Mouse (Mus musculus) MEL (cell line): ENCODE measurements around the gene Nudt17. TPM values are rescaled to one million over a fixed set of nuclear protein-coding genes. Genes with fewer than 3 reads are reported as not detected.

ENCODE experiments used
- DNase-seq: peaks from one replicate; pipeline ENCODE4 v3.0.0; 2011; ENCODE audit warnings: low read depth, low spot score
- H3K27ac ChIP-seq: 2 replicates; pipeline ENCODE4 v1.5.1; 2012; ENCODE audit warnings: low read depth, mild to moderate bottlenecking, control low read depth, low read length, moderate library complexity; ENCODE audit not compliant: control insufficient read depth
- H3K27me3 ChIP-seq, 2 experiments: fragments of 150-350 bp in 1 of 2; sonication (generic) in 1 of 2; 2 replicates each; pipeline ENCODE4 v1.6.1; 2012; ENCODE audit warnings: low read length in 2 of 2, mild to moderate bottlenecking in 2 of 2, improper control_type of control experiment in 1 of 2, moderate library complexity in 1 of 2; ENCODE audit not compliant: insufficient read depth in 2 of 2, control insufficient read depth in 1 of 2
- H3K36me3 ChIP-seq, 2 experiments: 2 replicates each; pipeline ENCODE4 v1.6.1; 2012 to 2014; ENCODE audit warnings: low read length in 2 of 2, improper control_type of control experiment in 1 of 2, inconsistent platforms in 1 of 2, mild to moderate bottlenecking in 1 of 2; ENCODE audit not compliant: insufficient read depth in 2 of 2, control insufficient read depth in 1 of 2
- H3K4me1 ChIP-seq, 2 experiments: fragments of 150-350 bp in 1 of 2; sonication (generic) in 1 of 2; 2 replicates each; pipeline ENCODE4 v1.6.1; 2012; ENCODE audit warnings: low read length in 2 of 2, improper control_type of control experiment in 1 of 2, mild to moderate bottlenecking in 1 of 2; ENCODE audit not compliant: insufficient read depth in 2 of 2, control insufficient read depth in 1 of 2
- H3K4me3 ChIP-seq, 2 experiments: fragments of 150-350 bp in 1 of 2; sonication (generic) in 1 of 2; 2 replicates each; pipeline ENCODE4 v1.5.1; 2012; ENCODE audit warnings: low read depth in 2 of 2, low read length in 2 of 2, mild to moderate bottlenecking in 2 of 2, moderate library complexity in 2 of 2, control low read depth in 1 of 2, improper control_type of control experiment in 1 of 2; ENCODE audit not compliant: control insufficient read depth in 1 of 2, insufficient read depth in 1 of 2
- H3K79me2 ChIP-seq: 2 replicates; pipeline ENCODE4 v1.6.1; 2012; ENCODE audit warnings: mild to moderate bottlenecking, low read length, moderate library complexity; ENCODE audit not compliant: control insufficient read depth, poor library complexity, insufficient read depth
- H3K9ac ChIP-seq: 2 replicates; pipeline ENCODE4 v1.6.1; 2012; ENCODE audit warnings: low read depth, mild to moderate bottlenecking, control low read depth, low read length, moderate library complexity; ENCODE audit not compliant: control insufficient read depth, poor library complexity, severe bottlenecking
- H3K9me3 ChIP-seq: fragments of 150-350 bp; sonication (generic); replicated peaks from 2 replicates; pipeline ENCODE4 v1.6.1; 2012; ENCODE audit warnings: mild to moderate bottlenecking, low read length, improper control_type of control experiment, moderate library complexity; ENCODE audit not compliant: insufficient read depth
- BHLHE40 ChIP-seq: IDR thresholded peaks from 2 replicates; pipeline ENCODE4 v1.6.1; 2012; ENCODE audit warnings: low read depth, mild to moderate bottlenecking, inconsistent platforms, low read length, improper control_type of control experiment, borderline replicate concordance
- CHD2 ChIP-seq: IDR thresholded peaks from 2 replicates; pipeline ENCODE4 v1.6.1; 2011; ENCODE audit warnings: low read length, improper control_type of control experiment
- E2F4 ChIP-seq: IDR thresholded peaks from 2 replicates; pipeline ENCODE4 v1.6.1; 2011; ENCODE audit warnings: low read depth, low read length, improper control_type of control experiment, borderline replicate concordance
- EP300 ChIP-seq, 2 experiments: IDR thresholded peaks; 2 replicates each; pipeline ENCODE4 v1.6.1; 2011; ENCODE audit warnings: improper control_type of control experiment in 2 of 2, low read length in 2 of 2, low read depth in 1 of 2, mild to moderate bottlenecking in 1 of 2
- ETS1 ChIP-seq: IDR thresholded peaks from 2 replicates; pipeline ENCODE4 v1.6.1; 2012; ENCODE audit warnings: low read depth, mild to moderate bottlenecking, inconsistent platforms, low read length, improper control_type of control experiment, moderate library complexity
- GABPA ChIP-seq: IDR thresholded peaks from 2 replicates; pipeline ENCODE4 v1.6.1; 2012; ENCODE audit warnings: low read depth, mild to moderate bottlenecking, inconsistent platforms, low read length, improper control_type of control experiment, moderate library complexity
- HCFC1 ChIP-seq: IDR thresholded peaks from 2 replicates; pipeline ENCODE4 v1.6.1; 2012; ENCODE audit warnings: low read depth, mild to moderate bottlenecking, inconsistent platforms, low read length, improper control_type of control experiment, moderate library complexity
- MAZ ChIP-seq: IDR thresholded peaks from 2 replicates; pipeline ENCODE4 v1.6.1; 2012; ENCODE audit warnings: low read depth, mild to moderate bottlenecking, inconsistent platforms, low read length, improper control_type of control experiment
- MEF2A ChIP-seq: IDR thresholded peaks from 2 replicates; pipeline ENCODE4 v1.6.1; 2014; ENCODE audit warnings: low read depth, mild to moderate bottlenecking, inconsistent platforms, low read length, improper control_type of control experiment; ENCODE audit not compliant: poor library complexity, insufficient replicate concordance, severe bottlenecking; ENCODE audit errors: extremely low read depth
- MYB ChIP-seq: IDR thresholded peaks from 2 replicates; pipeline ENCODE4 v1.6.1; 2011; ENCODE audit warnings: mild to moderate bottlenecking, low read depth, low read length, improper control_type of control experiment
- MYC ChIP-seq: IDR thresholded peaks from 2 replicates; pipeline ENCODE4 v1.6.1; 2011; ENCODE audit warnings: low read depth, mild to moderate bottlenecking, low read length, improper control_type of control experiment, moderate library complexity
- NELFE ChIP-seq: IDR thresholded peaks from 2 replicates; pipeline ENCODE4 v1.6.1; 2011; ENCODE audit warnings: low read depth, low read length, improper control_type of control experiment
- NRF1 ChIP-seq: IDR thresholded peaks from 2 replicates; pipeline ENCODE4 v1.6.1; 2014; ENCODE audit warnings: low read depth, mild to moderate bottlenecking, inconsistent platforms, low read length, improper control_type of control experiment, moderate library complexity; ENCODE audit not compliant: poor library complexity, insufficient read depth, severe bottlenecking
- POLR2A ChIP-seq, 2 experiments: IDR thresholded peaks; 2 replicates each; pipeline ENCODE4 v1.6.1; 2011 to 2012; ENCODE audit warnings: low read length in 2 of 2, mild to moderate bottlenecking in 2 of 2, control low read depth in 1 of 2, improper control_type of control experiment in 1 of 2, low read depth in 1 of 2, moderate library complexity in 1 of 2; ENCODE audit not compliant: control insufficient read depth in 1 of 2, insufficient read depth in 1 of 2, poor library complexity in 1 of 2
- POLR2AphosphoS5 ChIP-seq: IDR thresholded peaks from 2 replicates; pipeline ENCODE4 v1.6.1; 2012; ENCODE audit warnings: low read depth, borderline replicate concordance, mild to moderate bottlenecking, inconsistent platforms, low read length, moderate library complexity, mixed read lengths
- RAD21 ChIP-seq: IDR thresholded peaks from 2 replicates; pipeline ENCODE4 v1.6.1; 2011; ENCODE audit warnings: mild to moderate bottlenecking, low read depth, low read length, improper control_type of control experiment
- RCOR1 ChIP-seq: IDR thresholded peaks from 2 replicates; pipeline ENCODE4 v1.6.1; 2012; ENCODE audit warnings: low read depth, mild to moderate bottlenecking, inconsistent platforms, low read length, improper control_type of control experiment
- SMC3 ChIP-seq: IDR thresholded peaks from 2 replicates; pipeline ENCODE4 v1.6.1; 2011; ENCODE audit warnings: low read depth, low read length, improper control_type of control experiment
- TCF12 ChIP-seq: IDR thresholded peaks from 2 replicates; pipeline ENCODE4 v1.6.1; 2014; ENCODE audit warnings: low read depth, mild to moderate bottlenecking, inconsistent platforms, low read length, improper control_type of control experiment, moderate library complexity
- UBTF ChIP-seq: IDR thresholded peaks from 2 replicates; pipeline ENCODE4 v1.6.1; 2012; ENCODE audit warnings: low read depth, mild to moderate bottlenecking, inconsistent platforms, low read length, improper control_type of control experiment, moderate library complexity, borderline replicate concordance; ENCODE audit not compliant: insufficient read depth
- USF2 ChIP-seq, 2 experiments: IDR thresholded peaks; 2 replicates each; pipeline ENCODE4 v1.6.1; 2011 to 2012; ENCODE audit warnings: improper control_type of control experiment in 2 of 2, low read length in 2 of 2, borderline replicate concordance in 1 of 2, inconsistent platforms in 1 of 2, low read depth in 1 of 2, mild to moderate bottlenecking in 1 of 2; ENCODE audit not compliant: insufficient read depth in 1 of 2
- ZNF384 ChIP-seq: IDR thresholded peaks from 2 replicates; pipeline ENCODE4 v1.6.1; 2012; ENCODE audit warnings: low read depth, mild to moderate bottlenecking, inconsistent platforms, low read length, improper control_type of control experiment
- polyA plus RNA-seq, 2 experiments: library from polyadenylated mRNA; stranded (reverse) in 1 of 2; unstranded in 1 of 2; fragments of >175 nt in 1 of 2; fragments of >200 nt in 1 of 2; gene quantifications; 2 replicates each; pipeline versions ENCODE4 v1.2.1 to v1.2.4; 2012; ENCODE audit warnings: low replicate concordance in 2 of 2, low read depth in 1 of 2; ENCODE audit not compliant: insufficient read length in 2 of 2, insufficient read depth in 1 of 2, missing spikeins in 1 of 2
- total RNA-seq: library from RNA; depleted of rRNA; stranded (reverse); fragments of 300-350 nt; gene quantifications from 2 replicates; pipeline ENCODE4 v1.2.3, GENCODE M21; 2012

Gene Nudt17
- total and polyA plus RNA-seq, 3 experiments, result 2.7 to 6.5 TPM; not detected in 1

GRCm38 (mm10) chr3:96757691-96758090 is 49.3 kb upstream of the Nudt17 start:
- Histone ChIP-seq H3K9ac (no peak overlapping the region), H3K27ac (no peak overlapping the region), H3K27me3 (no peaks in the 10 kb centered on the region), H3K79me2 (no peaks in the 10 kb centered on the region), H3K4me1 (no peaks in the 10 kb centered on the region), H3K4me3 (no peak overlapping the region), H3K9me3 (no peaks in the 10 kb centered on the region), H3K36me3 (peaks cover 0 to 2% of the 10 kb centered on the region in 2 experiments; a peak in 2 of 4 replicates)
- DNase-seq, result no peak
- TF ChIP-seq ZNF384, result no peak
- TF ChIP-seq ETS1, result no peak
- TF ChIP-seq MYC, result no peak
- no peak for TF ChIP-seq GABPA
- no peak for TF ChIP-seq MEF2A
- no peak for TF ChIP-seq E2F4
- TF ChIP-seq SMC3, result no peak
- no peak for TF ChIP-seq NRF1
- no peak for TF ChIP-seq POLR2A (IDR thresholded peaks at IDR 0.05; ENCODE audit: control insufficient read depth in 1 of 2, insufficient read depth in 1 of 2, low read depth in 1 of 2, low read length in 2 of 2, poor library complexity in 1 of 2)
- no peak for TF ChIP-seq MAZ
- TF ChIP-seq EP300 (IDR thresholded peaks at IDR 0.05; ENCODE audit: low read depth in 1 of 2, low read length in 2 of 2), result no peak
- TF ChIP-seq RAD21, result no peak
- no peak for TF ChIP-seq HCFC1
- TF ChIP-seq RCOR1, result no peak

DNA sequence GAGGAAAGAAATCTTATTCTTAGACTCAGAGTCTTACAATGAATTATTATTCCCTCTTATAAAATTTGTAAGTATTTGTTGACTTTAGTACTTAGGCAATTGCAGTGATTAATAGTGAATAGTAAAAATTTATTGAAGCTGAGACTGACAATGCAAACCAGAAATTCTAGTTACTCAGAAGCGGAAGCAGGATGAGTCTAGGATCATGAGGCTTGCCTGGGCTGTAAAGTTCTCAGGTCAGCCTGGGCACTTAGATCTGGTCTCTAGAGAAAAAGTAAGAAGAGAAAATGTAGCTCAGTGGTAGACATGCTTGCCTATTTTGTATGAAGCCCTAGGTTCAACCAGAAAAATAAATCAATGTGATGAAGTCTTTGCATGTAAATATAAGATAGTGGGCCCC is 47.6 kb upstream of the Nudt17 start:
- Histone ChIP-seq H3K79me2 (no peaks in the 10 kb centered on the region), H3K27me3 (no peaks in the 10 kb centered on the region), H3K36me3 (peaks cover 0 to 2% of the 10 kb centered on the region in 2 experiments; a peak in 2 of 4 replicates), H3K9ac (no peak overlapping the region), H3K4me3 (no peak overlapping the region), H3K27ac (no peak overlapping the region), H3K4me1 (no peaks in the 10 kb centered on the region; a peak in 1 of 4 replicates), H3K9me3 (no peaks in the 10 kb centered on the region)
- no peak for DNase-seq
- TF ChIP-seq CHD2 (no peak), TCF12 (no peak), USF2 (IDR thresholded peaks at IDR 0.05; ENCODE audit: borderline replicate concordance in 1 of 2, insufficient read depth in 1 of 2, low read depth in 1 of 2, low read length in 2 of 2) (no peak), UBTF (no peak), POLR2A (IDR thresholded peaks at IDR 0.05; ENCODE audit: control insufficient read depth in 1 of 2, insufficient read depth in 1 of 2, low read depth in 1 of 2, low read length in 2 of 2, poor library complexity in 1 of 2) (no peak), EP300 (IDR thresholded peaks at IDR 0.05; ENCODE audit: low read depth in 1 of 2, low read length in 2 of 2) (no peak), POLR2AphosphoS5 (no peak), MAZ (no peak), MYB (no peak), NELFE (no peak), RAD21 (no peak), RCOR1 (no peak), BHLHE40 (no peak), E2F4 (no peak)
